Mouse (Mus musculus) small intestine, adult 2 months (tissue): ENCODE data around the gene Cul7.

ENCODE experiments used
- CTCF ChIP-seq: fragments of 200-500 bp; IDR thresholded peaks from 2 replicates; pipeline ENCODE4 v1.5.1; 2012; ENCODE audit warnings: low read depth, mild to moderate bottlenecking, control low read depth, inconsistent platforms, low read length, moderate library complexity, mixed read lengths; ENCODE audit not compliant: insufficient replicate concordance, insufficient read length; ENCODE audit errors: extremely low read depth
- POLR2A ChIP-seq: fragments of 200-500 bp; IDR thresholded peaks from 2 replicates; pipeline ENCODE4 v1.6.1; 2012; ENCODE audit warnings: low read depth, mild to moderate bottlenecking, control low read depth, inconsistent platforms, low read length, moderate library complexity

DNA sequence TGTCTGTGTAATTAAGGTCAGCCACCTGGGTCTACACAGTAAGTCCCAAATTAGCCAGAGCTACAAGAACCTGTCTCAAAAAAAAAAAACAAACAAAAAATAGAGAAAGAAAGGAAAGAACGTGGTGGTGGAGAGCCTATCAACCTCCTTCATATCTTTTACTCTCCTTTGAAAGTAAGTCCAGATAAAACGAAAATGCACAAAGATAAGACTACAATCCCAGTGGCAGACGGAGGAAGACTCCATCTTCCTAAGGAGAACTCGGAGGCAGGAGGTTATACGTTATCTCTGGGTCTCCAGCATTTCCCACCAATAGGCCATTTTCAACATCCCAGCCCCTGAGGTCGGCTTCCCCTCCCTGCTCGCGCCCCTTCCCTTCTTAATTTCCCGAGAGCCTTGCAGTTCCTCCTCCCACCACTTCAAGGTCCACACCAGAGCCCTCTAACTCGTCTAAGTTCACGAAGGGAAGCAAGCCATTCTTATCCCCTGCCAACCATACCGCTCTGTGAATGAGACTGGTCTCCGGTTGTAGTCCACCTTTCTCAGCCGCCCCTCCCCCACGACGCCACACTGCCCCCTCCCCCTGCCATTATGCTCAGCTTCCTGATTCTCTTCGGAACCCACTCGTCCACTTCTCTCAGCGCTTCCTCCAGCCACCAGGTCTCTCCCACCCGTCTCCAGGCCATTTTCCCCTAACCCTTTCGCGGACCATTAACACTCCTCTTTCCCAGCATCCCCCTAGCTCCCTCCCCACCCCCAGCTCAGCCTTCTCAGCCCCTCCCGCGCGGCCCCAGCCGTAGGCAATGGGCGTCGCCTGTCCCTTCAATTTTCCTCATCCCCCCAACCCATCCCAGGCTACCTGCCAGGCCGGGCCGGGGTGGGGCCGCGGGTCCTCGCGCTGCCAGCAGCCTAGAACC, 30.0 kb downstream of the Cul7 start:
- TF ChIP-seq CTCF, result peak; percentile 7; the same call in 1 of the 2 replicates
- TF ChIP-seq POLR2A, result no peak
